Mouse (Mus musculus) forebrain, embryonic 14.5 days (tissue): ENCODE data around the gene Gm20815. TPM values are rescaled to one million over a fixed set of nuclear protein-coding genes. Genes with fewer than 3 reads are reported as not detected.
"Not testable (repeated sequence)": the region's sequence is repeated elsewhere in the genome, so short reads cannot be mapped to it uniquely, and the experiment has no call there.

ENCODE experiments used
- ATAC-seq: fragments of 200-750 bp; cut with Nextera tagmentation; 2 replicates; pipeline ENCODE4 v1.8.0; 2017; ENCODE audit warnings: mild to moderate bottlenecking, moderate library complexity
- DNase-seq: peaks from one replicate; pipeline ENCODE4 v3.0.0-alpha.2; 2015; ENCODE audit warnings: low spot score
- H3K27ac ChIP-seq: fragments of 300-500 bp; sonication (generic); 2 replicates; pipeline ENCODE4 v1.5.1; 2014; ENCODE audit warnings: low read depth, mild to moderate bottlenecking, control low read depth, low read length, moderate library complexity
- H3K27me3 ChIP-seq: fragments of 300-500 bp; sonication (generic); replicated peaks from 2 replicates; pipeline ENCODE4 v1.6.1; 2014; ENCODE audit warnings: low read length, control low read depth, mixed read lengths; ENCODE audit not compliant: control insufficient read depth, insufficient read depth
- H3K36me3 ChIP-seq: fragments of 300-500 bp; sonication (generic); 2 replicates; pipeline ENCODE4 v1.6.1; 2014; ENCODE audit warnings: low read length, control low read depth; ENCODE audit not compliant: control insufficient read depth, insufficient read depth
- H3K4me1 ChIP-seq: fragments of 300-500 bp; sonication (generic); 2 replicates; pipeline ENCODE4 v1.6.1; 2014; ENCODE audit warnings: antibody characterized with exemption, low read length, control low read depth; ENCODE audit not compliant: control insufficient read depth, insufficient read depth
- H3K4me2 ChIP-seq: fragments of 300-500 bp; sonication (generic); 2 replicates; pipeline ENCODE4 v1.6.1; 2014; ENCODE audit warnings: mild to moderate bottlenecking, control low read depth, low read length
- H3K4me3 ChIP-seq: fragments of 300-500 bp; sonication (generic); 2 replicates; pipeline ENCODE4 v1.5.1; 2014; ENCODE audit warnings: low read depth, low read length, control low read depth
- H3K9ac ChIP-seq: fragments of 300-500 bp; sonication (generic); 2 replicates; pipeline ENCODE4 v1.6.1; 2014; ENCODE audit warnings: mild to moderate bottlenecking, low read length, control low read depth, moderate library complexity
- H3K9me3 ChIP-seq: fragments of 300-500 bp; sonication (generic); replicated peaks from 2 replicates; pipeline ENCODE4 v1.6.1; 2016; ENCODE audit warnings: low read length, control low read depth, mixed read lengths; ENCODE audit not compliant: control insufficient read depth
- WGBS: fragments of 180-500 bp; shearing (Covaris S2); extraction: QIAGEN DNeasy Blood & Tissue Kit; methylation state at CpG from one replicate; pipeline ENCODE4 v1.1.7; 2014; 5-methylcytosine and 5-hydroxymethylcytosine counted together
- polyA plus RNA-seq: library from polyadenylated mRNA; unstranded; fragments of >200 nt; fragmentation: Nextera tagmentation; extraction: Ambion mirVana; gene quantifications from 2 replicates; pipeline ENCODE4 v1.2.1, GENCODE M21; 2014

Gm20815 gene
- not detected in 2 replicates for polyA plus RNA-seq

DNA sequence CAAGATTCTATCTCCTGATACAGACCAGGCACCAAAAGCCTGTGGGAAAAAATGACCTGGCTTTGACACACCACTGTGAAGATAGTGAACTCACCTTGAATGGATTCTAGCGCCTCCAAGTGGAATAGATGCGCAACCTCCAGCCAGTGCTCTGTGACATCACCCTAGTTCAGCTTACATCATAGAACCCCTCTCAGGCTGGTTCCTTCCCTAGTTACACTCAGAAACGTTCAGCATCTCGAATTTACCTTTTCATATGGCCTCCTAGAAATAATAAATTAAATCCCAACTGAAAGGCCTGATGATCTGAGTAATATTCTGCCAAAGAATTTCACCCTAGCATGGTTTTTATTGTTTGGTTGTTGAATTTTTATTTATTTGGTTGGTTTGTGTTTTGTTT, at the start of gene Gm20815:
Gene Gm20815, minus strand, starts transcription at position 101 of the 400 bp plus-strand sequence.
- not testable (repeated sequence) for H3K4me3 ChIP-seq, H3K9me3 ChIP-seq, ATAC-seq, H3K4me2 ChIP-seq, H3K27me3 ChIP-seq, H3K4me1 ChIP-seq, H3K27ac ChIP-seq, H3K36me3 ChIP-seq, DNase-seq, H3K9ac ChIP-seq
- WGBS, result no CpG with 5 or more reads among the region's 4 CpGs
